Mouse (Mus musculus): ENCODE measurements around the gene Rpl36.

Rpl36 gene

GRCm38 (mm10) chr17:56613236-56613844 is at the start of gene Rpl36:
Rpl36 (plus strand) TSS chr17:56613416.
- DNase-seq (ENCODE audit: low spot score): peak; percentile 97

GRCm38 (mm10) chr17:56566293-56566692 is 46.9 kb upstream of the Rpl36 start:
- no peak for DNase-seq (ENCODE audit: low spot score)

- no peak for DNase-seq (ENCODE audit: low spot score)
These were observed 46.3 kb upstream of the Rpl36 start for GRCm38 (mm10) chr17:56566918-56567317.

GRCm38 (mm10) chr17:56567370-56567769 is 45.8 kb upstream of the Rpl36 start:
- no peak for DNase-seq (ENCODE audit: low spot score)

- DNase-seq (ENCODE audit: low spot score): no peak
These were observed 42.9 kb upstream of the Rpl36 start for GRCm38 (mm10) chr17:56570287-56570686.

GRCm38 (mm10) chr17:56572154-56572553 is 41.1 kb upstream of the Rpl36 start:
- DNase-seq (ENCODE audit: low spot score): no peak

GRCm38 (mm10) chr17:56572939-56573338 is 40.3 kb upstream of the Rpl36 start:
- DNase-seq (ENCODE audit: low spot score): no peak

GRCm38 (mm10) chr17:56583071-56583470 is 30.1 kb upstream of the Rpl36 start:
- no peak for DNase-seq (ENCODE audit: low spot score)

GRCm38 (mm10) chr17:56583611-56584256 is 29.5 kb upstream of the Rpl36 start:
- DNase-seq (ENCODE audit: low spot score): peak; percentile 56

GRCm38 (mm10) chr17:56584257-56585130 is 28.7 kb upstream of the Rpl36 start, which contains the start of the genes Safb2 and Safb:
Safb2 (minus strand) TSS chr17:56584585.
Safb (plus strand) TSS chr17:56584825.
- peak; percentile 99 for DNase-seq (ENCODE audit: low spot score)

GRCm38 (mm10) chr17:56585171-56585821 is 27.9 kb upstream of the Rpl36 start:
- no peak for DNase-seq (ENCODE audit: low spot score)

- DNase-seq (ENCODE audit: low spot score): no peak
These were observed 25.4 kb upstream of the Rpl36 start for GRCm38 (mm10) chr17:56587773-56588172.

- DNase-seq (ENCODE audit: low spot score): no peak
These were observed 24.3 kb upstream of the Rpl36 start for GRCm38 (mm10) chr17:56588921-56589320.

- DNase-seq (ENCODE audit: low spot score): no peak
These were observed 20.7 kb upstream of the Rpl36 start for GRCm38 (mm10) chr17:56592553-56592952.

- DNase-seq (ENCODE audit: low spot score): no peak
These were observed 19.5 kb upstream of the Rpl36 start for GRCm38 (mm10) chr17:56593527-56594271.

- DNase-seq (ENCODE audit: low spot score): no peak
These were observed 9.8 kb upstream of the Rpl36 start for GRCm38 (mm10) chr17:56603186-56604069.

- no peak for DNase-seq (ENCODE audit: low spot score)
These were observed 9.2 kb upstream of the Rpl36 start for GRCm38 (mm10) chr17:56604070-56604380.

- no peak for DNase-seq (ENCODE audit: low spot score)
These were observed 8.8 kb upstream of the Rpl36 start for GRCm38 (mm10) chr17:56604422-56604821.

- no peak for DNase-seq (ENCODE audit: low spot score)
These were observed 7.8 kb upstream of the Rpl36 start for GRCm38 (mm10) chr17:56605431-56605830.

- no peak for DNase-seq (ENCODE audit: low spot score)
These were observed 5.6 kb upstream of the Rpl36 start for GRCm38 (mm10) chr17:56607521-56608062.

Data from layer of hippocampus, adult 11-12 months (tissue).